Mouse (Mus musculus): ENCODE data around the gene Bbof1. TPM values are rescaled to one million over a fixed set of nuclear protein-coding genes. Genes with fewer than 3 reads are reported as not detected.

Gene Bbof1
- polyA plus RNA-seq, 1 experiment from 2014 or later, result 1.3 TPM

GRCm38 (mm10) chr12:84487324-84488056, 78.6 kb downstream of the Bbof1 start:
- H3K27me3 ChIP-seq, result no peaks in the 10 kb centered on the region
- 14% methylated on average over 8 of the region's 8 CpGs for WGBS
- H3K27ac ChIP-seq, result no peak overlapping the region
- H3K4me1 ChIP-seq, result peaks cover 10% of the 10 kb centered on the region
- H3K4me3 ChIP-seq, result no peak overlapping the region
- H3K9ac ChIP-seq, result no peak overlapping the region
- H3K9me3 ChIP-seq, result no peaks in the 10 kb centered on the region
- no peaks in the 10 kb centered on the region for H3K36me3 ChIP-seq
- no peak for ATAC-seq (ENCODE audit: low FRiP score, low read depth)
- H3K4me2 ChIP-seq (replicated peaks), result no peak overlapping the region

Other genes starting within 250 kb of the Bbof1 start
- 8.9 and 9.9 TPM in 2 replicates for gene Elmsan1, start 190.2 kb upstream of the Bbof1 start, polyA plus RNA-seq (2015; fragmentation: Nextera tagmentation; extraction: Ambion mirVana)
- gene Ptgr2, start 123.8 kb upstream of the Bbof1 start, polyA plus RNA-seq (2015; fragmentation: Nextera tagmentation; extraction: Ambion mirVana), result 12.1 and 12.7 TPM in 2 replicates
- gene Zfp410, start 92.2 kb upstream of the Bbof1 start, polyA plus RNA-seq (2015; fragmentation: Nextera tagmentation; extraction: Ambion mirVana), result 97.3 and 102 TPM in 2 replicates
- gene Coq6, start 47.4 kb upstream of the Bbof1 start, polyA plus RNA-seq (2015; fragmentation: Nextera tagmentation; extraction: Ambion mirVana), result 47.4 and 50.7 TPM in 2 replicates
- gene Fam161b, start 47.2 kb upstream of the Bbof1 start, polyA plus RNA-seq (2015; fragmentation: Nextera tagmentation; extraction: Ambion mirVana), result 3.8 and 4.5 TPM in 2 replicates
- 10.2 and 11.6 TPM in 2 replicates for gene Entpd5, start within 50 bp of the Bbof1 start, polyA plus RNA-seq (2015; fragmentation: Nextera tagmentation; extraction: Ambion mirVana)
- 27.8 and 27.9 TPM in 2 replicates for gene Rnf113a2, start 8.1 kb downstream of the Bbof1 start, polyA plus RNA-seq (2015; fragmentation: Nextera tagmentation; extraction: Ambion mirVana)
- gene Aldh6a1, start 41.9 kb downstream of the Bbof1 start, polyA plus RNA-seq (2015; fragmentation: Nextera tagmentation; extraction: Ambion mirVana), result 35.6 and 36.5 TPM in 2 replicates
- gene Lin52, start 42.4 kb downstream of the Bbof1 start, polyA plus RNA-seq (2015; fragmentation: Nextera tagmentation; extraction: Ambion mirVana), result 26.8 and 27.5 TPM in 2 replicates
- 0.25 and 0.33 TPM in 2 replicates for gene Vsx2, start 160.7 kb downstream of the Bbof1 start, polyA plus RNA-seq (2015; fragmentation: Nextera tagmentation; extraction: Ambion mirVana)
- gene Abcd4, start 208.3 kb downstream of the Bbof1 start, polyA plus RNA-seq (2015; fragmentation: Nextera tagmentation; extraction: Ambion mirVana), result 18.6 and 19.7 TPM in 2 replicates
- gene Vrtn, start 231.9 kb downstream of the Bbof1 start, polyA plus RNA-seq (2015; fragmentation: Nextera tagmentation; extraction: Ambion mirVana), result 0.10 and 0.13 TPM in 2 replicates

All from limb, embryonic 13.5 days (tissue).